Mouse (Mus musculus): ENCODE measurements around the gene Icam5. TPM values are rescaled to one million over a fixed set of nuclear protein-coding genes. Genes with fewer than 3 reads are reported as not detected.

Icam5 gene
- polyA plus RNA-seq, 1 experiment from 2014 or later = 0.14 TPM

GRCm38 (mm10) chr9:21015571-21016130 lies 16.2 kb upstream of the Icam5 start, which contains the start of gene Icam1:
Gene Icam1, plus strand, starts transcription at chr9:21015985.
- Histone ChIP-seq H3K9ac (no peak within 1 kb of the TSS), H3K4me3 (peak within 1 kb of the TSS; percentile 9), H3K9me3 (no peaks in the 10 kb centered on the region), H3K4me1 (peaks cover 14% of the 10 kb centered on the region; the same call in 1 of the 2 replicates), H3K36me3 (no peaks in the 10 kb centered on the region), H3K27me3 (replicated peaks) (peaks cover 62% of the 10 kb centered on the region), H3K4me2 (replicated peaks) (peak within 1 kb of the TSS; percentile 45), H3K27ac (no peak within 1 kb of the TSS)
- no peak for ATAC-seq (ENCODE audit: low FRiP score, low read depth)
- 0% methylated on average over 30 of the region's 30 CpGs for WGBS

- Histone ChIP-seq H3K27me3 (replicated peaks) (peaks cover 62% of the 10 kb centered on the region), H3K36me3 (no peaks in the 10 kb centered on the region), H3K4me2 (replicated peaks) (peak overlapping the region; percentile 45), H3K4me3 (0 out of 2 replicates have a peak overlapping the region, but pooled peaks have one; percentile 9), H3K27ac (no peak overlapping the region), H3K9ac (no peak overlapping the region), H3K4me1 (peaks cover 14% of the 10 kb centered on the region; the same call in 1 of the 2 replicates), H3K9me3 (no peaks in the 10 kb centered on the region)
- no peak for ATAC-seq (ENCODE audit: low FRiP score, low read depth)
- 5% methylated on average over 17 of the region's 17 CpGs for WGBS
Observed at GRCm38 (mm10) chr9:21016331-21017176, 15.3 kb upstream of the Icam5 start.

GRCm38 (mm10) chr9:21017177-21017575 lies 14.7 kb upstream of the Icam5 start:
- WGBS = 38% methylated on average over 4 of the region's 4 CpGs
- Histone ChIP-seq H3K4me3 (no peak overlapping the region), H3K9ac (no peak overlapping the region), H3K27ac (no peak overlapping the region), H3K4me2 (replicated peaks) (no peak overlapping the region), H3K27me3 (replicated peaks) (peaks cover 60% of the 10 kb centered on the region), H3K36me3 (no peaks in the 10 kb centered on the region), H3K4me1 (peaks cover 14% of the 10 kb centered on the region; the same call in 1 of the 2 replicates), H3K9me3 (no peaks in the 10 kb centered on the region)
- ATAC-seq (ENCODE audit: low FRiP score, low read depth) = no peak

GRCm38 (mm10) chr9:21018600-21018999 lies 13.3 kb upstream of the Icam5 start:
- no peaks in the 10 kb centered on the region for H3K9me3 ChIP-seq
- H3K4me1 ChIP-seq = peaks cover 14% of the 10 kb centered on the region; the same call in 1 of the 2 replicates
- H3K27me3 ChIP-seq (replicated peaks) = peaks cover 52% of the 10 kb centered on the region
- no peak overlapping the region for H3K9ac ChIP-seq
- H3K27ac ChIP-seq = no peak overlapping the region
- 76% methylated on average over 2 of the region's 2 CpGs for WGBS
- no peak overlapping the region for H3K4me2 ChIP-seq (replicated peaks)
- ATAC-seq (ENCODE audit: low FRiP score, low read depth) = no peak
- no peaks in the 10 kb centered on the region for H3K36me3 ChIP-seq
- no peak overlapping the region for H3K4me3 ChIP-seq

- Histone ChIP-seq H3K27me3 (replicated peaks) (peaks cover 27% of the 10 kb centered on the region), H3K27ac (no peak overlapping the region), H3K9me3 (no peaks in the 10 kb centered on the region), H3K4me1 (no peaks in the 10 kb centered on the region; the same call in 1 of the 2 replicates), H3K4me2 (replicated peaks) (no peak overlapping the region), H3K4me3 (no peak overlapping the region), H3K36me3 (no peaks in the 10 kb centered on the region), H3K9ac (no peak overlapping the region)
- 76% methylated on average over 3 of the region's 3 CpGs for WGBS
- no peak for ATAC-seq (ENCODE audit: low FRiP score, low read depth)
Observed at GRCm38 (mm10) chr9:21021363-21021762, 10.5 kb upstream of the Icam5 start.

- no peak overlapping the region for H3K9ac ChIP-seq
- H3K4me2 ChIP-seq (replicated peaks) = no peak overlapping the region
- 66% methylated on average over 6 of the region's 6 CpGs for WGBS
- no peak for ATAC-seq (ENCODE audit: low FRiP score, low read depth)
- H3K9me3 ChIP-seq = no peaks in the 10 kb centered on the region
- no peaks in the 10 kb centered on the region for H3K36me3 ChIP-seq
- H3K4me3 ChIP-seq = no peak overlapping the region
- H3K27ac ChIP-seq = no peak overlapping the region
- peaks cover 22% of the 10 kb centered on the region for H3K27me3 ChIP-seq (replicated peaks)
- no peaks in the 10 kb centered on the region for H3K4me1 ChIP-seq
Observed at GRCm38 (mm10) chr9:21022288-21022687, 9.6 kb upstream of the Icam5 start.

GRCm38 (mm10) chr9:21022726-21023125 lies 9.1 kb upstream of the Icam5 start:
- no peak overlapping the region for H3K4me3 ChIP-seq
- peaks cover 18% of the 10 kb centered on the region for H3K27me3 ChIP-seq (replicated peaks)
- H3K9ac ChIP-seq = no peak overlapping the region
- 85% methylated on average over 1 of the region's 1 CpGs for WGBS
- H3K27ac ChIP-seq = no peak overlapping the region
- H3K4me1 ChIP-seq = 0 out of 2 replicates have a peak, but pooled peaks cover under 1% of the 10 kb centered on the region
- H3K36me3 ChIP-seq = no peaks in the 10 kb centered on the region
- H3K4me2 ChIP-seq (replicated peaks) = no peak overlapping the region
- no peak for ATAC-seq (ENCODE audit: low FRiP score, low read depth)
- H3K9me3 ChIP-seq = no peaks in the 10 kb centered on the region

- Histone ChIP-seq H3K36me3 (no peaks in the 10 kb centered on the region), H3K27ac (no peak overlapping the region), H3K27me3 (replicated peaks) (peaks cover 27% of the 10 kb centered on the region), H3K4me3 (no peak overlapping the region), H3K4me2 (replicated peaks) (no peak overlapping the region), H3K9me3 (no peaks in the 10 kb centered on the region), H3K9ac (no peak overlapping the region), H3K4me1 (peaks cover 16% of the 10 kb centered on the region; the same call in 1 of the 2 replicates)
- no peak for ATAC-seq (ENCODE audit: low FRiP score, low read depth)
- WGBS = 74% methylated on average over 19 of the region's 19 CpGs
Observed at GRCm38 (mm10) chr9:21025258-21025810, 6.5 kb upstream of the Icam5 start.

GRCm38 (mm10) chr9:21026849-21027248 lies 5.0 kb upstream of the Icam5 start:
- peaks cover 41% of the 10 kb centered on the region for H3K27me3 ChIP-seq (replicated peaks)
- 81% methylated on average over 12 of the region's 12 CpGs for WGBS

GRCm38 (mm10) chr9:21027774-21028290 lies 4.0 kb upstream of the Icam5 start:
- no peak overlapping the region for H3K4me2 ChIP-seq (replicated peaks)
- H3K27ac ChIP-seq = no peak overlapping the region
- 34% methylated on average over 8 of the region's 8 CpGs for WGBS
- no peak overlapping the region for H3K4me3 ChIP-seq
- no peaks in the 10 kb centered on the region for H3K36me3 ChIP-seq
- no peaks in the 10 kb centered on the region for H3K9me3 ChIP-seq
- H3K4me1 ChIP-seq = peaks cover 40% of the 10 kb centered on the region
- H3K9ac ChIP-seq = no peak overlapping the region
- no peak for ATAC-seq (ENCODE audit: low FRiP score, low read depth)
- H3K27me3 ChIP-seq (replicated peaks) = peaks cover 50% of the 10 kb centered on the region

More at GRCm38 (mm10) chr9:21026849-21027248, 5.0 kb upstream of the Icam5 start:
- no peaks in the 10 kb centered on the region for H3K36me3 ChIP-seq
- no peak for ATAC-seq (ENCODE audit: low FRiP score, low read depth)
- H3K4me2 ChIP-seq (replicated peaks) = no peak overlapping the region
- H3K9me3 ChIP-seq = no peaks in the 10 kb centered on the region
- H3K9ac ChIP-seq = no peak overlapping the region
- H3K4me1 ChIP-seq = peaks cover 30% of the 10 kb centered on the region
- H3K4me3 ChIP-seq = no peak overlapping the region
- H3K27ac ChIP-seq = no peak overlapping the region

GRCm38 (mm10) chr9:21028560-21029110 lies 3.2 kb upstream of the Icam5 start:
- no peaks in the 10 kb centered on the region for H3K9me3 ChIP-seq
- no peak overlapping the region for H3K27ac ChIP-seq
- no peak for ATAC-seq (ENCODE audit: low FRiP score, low read depth)
- no peak overlapping the region for H3K4me3 ChIP-seq
- H3K27me3 ChIP-seq (replicated peaks) = peaks cover 58% of the 10 kb centered on the region
- 59% methylated on average over 6 of the region's 6 CpGs for WGBS
- peaks cover 48% of the 10 kb centered on the region for H3K4me1 ChIP-seq
- no peak overlapping the region for H3K9ac ChIP-seq
- no peaks in the 10 kb centered on the region for H3K36me3 ChIP-seq
- no peak overlapping the region for H3K4me2 ChIP-seq (replicated peaks)
